Mouse (Mus musculus): ENCODE results near the gene Os9.

Gene Os9

DNA sequence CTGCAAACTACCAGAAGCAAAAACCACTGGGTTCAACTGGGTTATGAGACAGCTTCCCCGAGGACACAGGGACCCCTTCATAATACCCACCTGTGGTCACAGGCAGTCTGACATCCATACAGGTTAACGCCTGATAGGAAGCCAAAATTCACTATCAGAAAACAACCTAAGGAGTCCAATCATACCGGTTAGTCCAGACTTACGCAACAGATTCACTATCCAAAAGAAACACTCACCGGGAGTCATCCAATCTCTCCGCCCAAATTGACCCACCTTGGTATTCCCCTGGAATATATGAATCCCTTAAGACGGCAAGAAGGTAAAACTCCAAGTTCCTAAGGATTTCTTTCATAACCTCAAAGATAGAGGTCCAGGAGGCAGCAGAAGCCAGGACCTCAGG, 23.6 kb upstream of the Os9 start:
- no peak for DNase-seq

DNA sequence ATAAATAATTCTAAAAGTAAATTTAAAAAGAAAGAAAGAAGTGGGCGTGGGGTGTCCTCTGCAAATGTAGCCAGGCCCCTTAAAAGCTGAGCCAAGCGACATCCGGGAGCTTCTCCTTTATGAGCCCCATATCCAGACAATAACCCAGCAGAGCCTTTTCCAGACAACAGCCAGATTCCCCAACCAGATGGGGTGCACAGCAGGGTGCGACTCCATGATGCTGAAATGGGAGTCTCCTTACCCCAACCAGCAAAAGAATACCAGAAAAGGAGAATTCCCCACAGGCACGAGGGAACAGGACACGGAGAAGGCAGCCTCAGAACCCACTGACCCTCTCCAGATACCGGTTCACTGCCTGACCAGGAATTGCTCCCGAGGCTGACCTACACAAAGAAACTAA, 22.3 kb upstream of the Os9 start:
- no peak for DNase-seq

DNA sequence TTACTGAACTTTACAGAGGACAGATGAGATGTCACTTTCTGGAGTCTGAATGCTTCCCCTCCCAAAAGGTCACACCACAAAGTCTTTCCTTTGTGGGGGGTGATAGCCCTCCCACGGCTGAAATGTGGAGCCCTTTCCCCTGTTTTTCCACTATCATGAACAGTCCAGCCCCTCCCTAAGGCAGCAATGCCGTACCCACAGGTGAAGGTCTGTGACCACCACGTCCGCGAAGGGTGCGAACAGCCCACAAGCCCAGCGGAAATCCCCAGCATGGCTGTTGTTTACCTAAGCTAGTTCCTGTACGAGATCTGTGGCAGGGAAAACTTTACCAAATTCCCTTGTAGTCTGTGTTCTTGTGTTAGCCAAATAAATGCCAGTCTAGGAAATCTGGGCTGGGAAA, 20.6 kb upstream of the Os9 start:
- DNase-seq, result no peak

DNA sequence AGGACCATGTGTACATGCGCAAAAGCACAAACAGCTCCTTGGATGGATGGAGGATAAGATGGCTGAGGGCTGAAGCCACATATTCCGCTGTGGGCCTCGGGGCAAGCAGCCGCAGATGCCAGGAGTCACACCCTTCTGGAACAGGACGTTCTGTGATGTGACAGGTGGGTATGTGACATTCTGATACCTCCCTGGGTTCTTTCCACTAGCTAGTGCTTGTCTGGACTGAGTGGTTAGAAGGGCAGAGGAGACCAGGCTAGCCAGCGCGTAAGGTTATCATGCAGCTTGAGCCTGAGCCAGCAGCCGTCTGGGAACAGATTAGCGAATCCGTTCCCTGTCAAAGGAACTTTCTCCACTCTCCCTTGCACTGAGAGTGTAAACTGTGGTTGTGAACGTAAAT, 20.0 kb upstream of the Os9 start:
- no peak for DNase-seq

DNA sequence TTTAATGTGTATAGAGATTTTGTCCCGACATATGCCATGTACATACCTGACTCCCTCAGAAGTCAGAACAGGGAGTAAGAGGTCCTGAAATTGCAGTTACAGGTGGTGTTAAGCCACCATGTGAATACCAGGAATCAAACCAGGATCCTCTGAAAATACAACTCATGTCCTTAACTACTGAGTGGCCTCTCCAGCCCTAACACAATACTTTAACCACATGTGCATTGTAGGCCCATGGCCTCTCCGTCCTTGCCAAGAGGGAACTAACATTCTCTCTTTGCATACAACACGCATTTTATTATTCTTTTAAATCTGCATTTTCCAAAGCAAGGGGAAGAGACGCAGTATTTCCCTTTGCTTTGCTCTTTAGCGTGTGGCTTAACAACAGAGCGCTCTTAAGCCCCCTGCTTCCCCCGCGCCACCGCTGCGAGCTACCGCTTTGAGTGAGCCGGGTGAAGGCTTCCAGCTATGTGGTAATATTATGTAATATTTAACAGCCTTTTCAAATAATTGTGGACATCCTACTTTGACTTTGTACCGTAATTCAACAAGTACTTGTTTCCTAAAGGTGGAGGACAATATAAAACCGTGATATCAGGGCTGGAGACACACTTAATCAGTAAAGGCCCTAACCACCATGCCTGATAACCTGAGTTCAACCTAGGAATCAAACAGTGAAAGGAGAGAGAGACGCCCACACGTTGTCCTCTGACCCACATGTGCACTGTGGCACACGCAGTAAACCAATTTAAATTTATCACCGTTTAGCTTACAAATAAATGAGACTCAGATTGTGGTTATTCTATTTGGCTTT, 17.6 kb upstream of the Os9 start:
- DNase-seq, result no peak

DNA sequence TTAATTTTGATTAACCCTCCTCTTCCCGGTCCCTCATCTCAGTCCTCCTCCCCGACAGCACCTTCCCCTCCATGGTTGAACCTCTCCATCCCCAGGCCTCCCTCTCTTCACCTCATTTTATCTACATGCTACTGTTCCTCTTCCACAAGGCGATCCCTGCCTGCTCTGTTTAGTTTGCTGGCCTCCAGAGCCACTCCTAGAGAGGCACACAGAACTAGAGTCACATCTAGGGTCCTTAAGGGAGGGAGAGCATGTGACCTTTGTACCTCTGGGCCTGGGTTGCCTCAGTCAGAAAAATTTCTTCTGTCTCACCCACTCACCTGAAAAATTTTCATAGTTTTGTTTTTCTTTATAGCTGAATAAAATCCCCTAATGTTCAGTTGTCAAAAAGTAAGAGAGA, 17.0 kb upstream of the Os9 start:
- DNase-seq, result no peak

DNA sequence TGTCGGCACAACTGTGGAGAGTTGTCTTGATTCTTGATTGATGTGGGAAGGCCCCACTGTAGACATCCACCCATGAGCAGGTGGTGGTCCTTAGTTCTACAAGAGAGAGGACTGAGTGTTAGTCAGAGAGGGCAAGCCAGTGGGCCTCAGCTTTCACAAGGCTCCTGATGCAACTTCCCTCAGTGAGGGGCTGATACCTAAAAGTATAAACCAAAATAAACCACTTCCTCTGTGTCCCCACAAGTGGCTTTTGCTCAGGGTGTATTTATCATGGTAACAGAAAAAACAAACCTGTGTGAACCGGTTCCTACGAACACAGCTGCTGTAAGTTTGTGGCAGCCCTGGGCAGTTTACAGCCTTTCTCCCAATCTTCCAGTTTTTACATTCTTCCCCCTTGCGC, 15.6 kb upstream of the Os9 start:
- no peak for DNase-seq

DNA sequence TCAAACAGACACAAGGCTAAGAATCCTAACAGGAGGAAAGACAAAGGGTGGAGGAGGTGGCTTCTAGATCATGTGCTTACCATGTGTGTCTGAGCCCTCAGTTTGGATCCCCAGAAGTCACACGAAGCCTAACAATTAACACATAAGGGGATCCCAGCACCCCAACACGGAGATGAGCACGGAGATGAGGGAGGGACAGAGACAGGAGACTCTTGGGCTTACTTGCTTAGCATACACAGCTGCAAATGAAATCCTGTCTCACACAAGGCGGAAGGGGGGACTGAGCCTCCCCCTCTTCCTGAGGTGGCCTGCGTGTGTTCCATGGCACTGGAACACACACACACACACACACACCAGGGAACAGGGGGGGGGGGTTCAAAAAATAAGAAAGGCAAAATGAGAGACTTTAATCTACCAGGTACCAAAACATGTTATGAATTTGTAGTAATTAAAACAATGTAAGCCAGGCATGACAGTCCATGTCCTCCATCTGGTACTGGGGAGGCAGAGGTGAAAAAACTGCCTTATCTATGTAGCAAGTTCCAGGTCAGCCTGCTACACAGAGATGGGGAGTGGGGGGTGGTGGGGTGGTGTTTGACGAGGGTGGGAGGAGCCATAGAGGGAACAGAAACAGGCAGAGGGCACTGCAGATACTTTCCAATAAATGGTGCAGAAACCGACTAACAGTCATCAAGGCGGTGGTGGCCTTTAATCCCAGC, 14.3 kb upstream of the Os9 start:
- DNase-seq, result no peak

DNA sequence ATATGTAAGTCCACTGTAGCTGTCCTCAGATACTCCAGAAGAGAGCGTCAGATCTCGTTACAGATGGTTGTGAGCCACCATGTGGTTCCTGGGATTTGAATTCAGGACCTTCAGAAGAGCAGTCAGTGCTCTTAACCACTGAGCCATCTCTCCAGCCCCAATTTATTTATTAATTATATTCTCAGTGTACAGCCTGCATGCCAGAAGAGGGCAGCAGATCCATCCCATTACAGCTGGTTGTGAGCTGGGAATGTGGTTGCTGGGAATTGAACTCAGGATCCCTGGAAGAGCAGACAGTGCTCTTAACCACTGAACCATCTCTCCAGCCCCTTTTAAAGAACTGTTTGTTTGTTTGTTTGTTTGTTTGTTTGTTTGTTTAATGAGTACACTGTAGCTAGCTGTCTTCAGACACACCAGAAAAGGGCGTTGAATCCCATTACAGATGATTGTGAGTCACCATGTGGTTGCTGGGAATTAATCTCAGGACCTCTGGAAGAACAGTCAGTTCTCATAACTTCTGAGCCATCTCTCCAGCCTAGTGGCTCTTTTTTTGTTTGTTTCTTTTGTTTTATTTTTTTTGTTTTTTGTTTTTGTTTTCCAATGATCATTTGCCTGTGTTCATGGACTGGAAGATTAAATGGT, 13.6 kb upstream of the Os9 start:
- DNase-seq, result peak; percentile 40 to 73

DNA sequence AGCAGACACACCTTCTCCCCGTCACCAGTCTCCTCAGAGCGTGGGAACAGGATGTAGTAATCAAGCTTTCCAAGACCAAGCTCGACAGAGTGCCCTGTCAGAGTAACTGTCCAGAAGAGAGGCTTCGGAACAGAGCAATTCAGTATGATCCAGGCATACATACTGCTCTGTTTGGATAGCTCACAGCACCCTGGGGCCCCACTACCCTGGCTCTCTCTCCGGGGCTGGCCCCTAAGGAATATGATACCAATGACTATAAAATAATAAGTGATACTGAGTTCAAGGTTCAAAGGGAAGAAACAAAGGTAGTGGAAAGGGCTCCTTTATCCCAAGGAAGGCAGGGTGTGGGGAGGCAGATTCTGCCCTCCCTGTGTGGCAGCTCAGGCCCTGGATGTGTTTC, 11.5 kb upstream of the Os9 start:
- no peak for DNase-seq

DNA sequence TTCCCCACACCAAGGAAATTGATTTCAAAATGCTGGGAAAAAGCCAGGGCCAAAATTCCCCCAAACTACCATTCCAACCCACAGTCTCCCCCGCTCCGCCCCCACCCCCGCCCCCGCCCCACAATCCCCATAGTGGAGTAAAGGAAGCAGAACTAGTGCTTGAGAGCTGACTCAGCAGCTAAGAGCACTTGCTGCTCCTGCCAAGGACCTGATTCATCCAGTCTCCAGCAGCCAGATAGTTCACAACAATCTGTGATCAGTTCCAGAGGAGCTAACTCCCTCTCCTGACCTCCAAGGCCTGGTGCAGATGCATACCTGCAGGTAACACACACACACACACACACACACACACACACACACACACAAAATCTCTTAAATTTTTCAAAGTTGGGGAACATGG, 8.5 kb upstream of the Os9 start:
- DNase-seq, result no peak

DNA sequence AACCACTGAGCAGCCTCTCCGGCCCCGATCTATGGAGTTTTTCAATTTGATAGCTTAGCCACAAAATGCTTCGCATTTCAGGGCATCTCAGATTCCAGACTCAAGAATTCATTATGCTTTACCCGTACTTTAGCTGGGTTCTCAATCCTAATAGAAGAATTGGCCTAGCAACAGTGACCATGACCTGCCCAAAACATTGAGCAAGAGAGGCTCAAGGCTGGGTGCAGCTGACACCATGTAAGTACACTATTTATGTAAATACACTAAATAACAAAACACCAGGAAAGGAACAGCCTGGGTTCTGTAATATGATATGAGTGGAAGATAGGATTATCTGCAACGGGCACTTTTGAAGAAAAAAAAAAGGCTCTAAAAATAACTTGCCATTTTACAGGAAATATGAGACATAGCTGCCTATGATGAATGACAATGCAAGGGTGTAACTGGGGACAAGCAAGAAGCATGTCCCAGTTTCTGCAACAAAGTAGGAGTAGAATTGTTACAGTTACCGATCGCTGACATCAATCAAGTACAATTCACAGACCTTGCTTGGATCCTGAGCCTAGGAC, 6.9 kb upstream of the Os9 start:
- DNase-seq, result no peak

DNA sequence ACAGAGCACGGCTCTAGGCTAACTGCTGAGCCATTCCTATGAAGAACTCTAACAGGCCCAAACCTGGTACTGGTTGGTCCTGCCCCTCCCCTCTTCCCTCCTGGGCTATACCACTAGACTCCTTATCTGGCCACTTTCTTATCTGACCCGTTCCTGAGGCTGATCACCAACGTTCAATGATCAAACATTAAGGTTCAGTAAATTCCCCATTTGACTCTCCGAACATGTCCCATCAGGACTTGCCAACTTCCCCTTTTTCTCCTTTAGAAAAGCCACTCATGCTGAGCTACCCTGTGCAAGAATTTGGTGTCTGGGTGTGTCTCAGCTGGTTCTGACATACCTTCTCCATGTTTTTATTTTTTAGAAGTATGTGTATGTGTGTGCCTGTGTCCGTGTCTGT, 5.6 kb upstream of the Os9 start:
- DNase-seq, result no peak

DNA sequence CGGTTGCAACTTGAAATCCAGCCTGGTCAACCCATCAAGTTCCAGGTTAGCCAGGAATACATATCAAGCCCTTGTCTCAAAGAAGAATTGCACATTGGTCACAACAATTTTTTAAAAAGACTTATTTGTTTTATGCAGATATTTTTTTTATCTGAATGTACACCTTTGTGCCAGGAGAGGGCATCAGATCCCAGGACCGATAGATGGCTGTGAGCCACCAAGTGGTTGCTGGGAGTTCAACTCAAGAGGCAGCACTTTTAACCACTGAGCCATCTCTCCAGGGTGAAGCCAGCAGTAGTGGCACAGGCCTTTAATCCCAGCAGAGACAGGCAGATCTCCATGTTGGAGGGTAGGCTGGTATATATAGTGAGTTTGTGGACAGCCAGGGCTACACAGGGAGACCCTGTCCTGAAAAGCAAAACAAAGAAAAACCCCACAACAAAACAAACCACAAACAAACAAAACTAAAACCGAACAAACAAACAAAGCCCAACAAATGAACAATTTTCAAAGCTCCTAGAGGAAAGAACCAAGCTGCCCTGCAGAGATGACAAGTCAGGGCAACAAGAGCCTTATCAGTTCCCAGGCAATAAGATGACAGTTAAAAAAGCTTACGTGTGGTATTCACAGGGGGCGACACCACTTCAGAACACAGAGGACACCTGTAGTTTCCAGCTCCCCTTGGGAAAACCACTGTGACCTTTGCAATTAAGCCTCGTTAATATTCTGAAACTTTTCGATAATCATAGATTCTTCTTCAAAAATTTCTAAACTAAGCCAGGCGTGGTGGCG, 4.5 kb upstream of the Os9 start:
- peak; percentile 67 to 70 for DNase-seq

DNA sequence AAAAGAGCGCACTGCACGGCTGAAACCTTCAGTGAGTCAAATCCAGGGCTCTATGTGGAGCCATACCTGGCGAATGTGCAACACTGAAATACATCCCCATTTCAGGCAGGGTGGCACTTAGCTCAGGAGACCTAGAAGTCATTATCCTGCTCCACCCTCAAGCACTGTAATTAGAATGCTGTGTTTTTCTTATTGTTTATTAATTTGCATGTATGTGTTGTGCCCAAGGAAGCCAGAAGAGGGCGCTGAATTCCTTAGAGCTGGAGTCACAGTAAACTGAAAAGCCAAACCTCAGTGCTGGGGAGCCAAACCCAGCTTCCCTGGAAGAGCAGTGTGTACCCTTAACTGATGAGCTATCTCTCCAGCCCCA, 2.5 kb upstream of the Os9 start:
- peak; percentile 74 to 86 for DNase-seq

DNA sequence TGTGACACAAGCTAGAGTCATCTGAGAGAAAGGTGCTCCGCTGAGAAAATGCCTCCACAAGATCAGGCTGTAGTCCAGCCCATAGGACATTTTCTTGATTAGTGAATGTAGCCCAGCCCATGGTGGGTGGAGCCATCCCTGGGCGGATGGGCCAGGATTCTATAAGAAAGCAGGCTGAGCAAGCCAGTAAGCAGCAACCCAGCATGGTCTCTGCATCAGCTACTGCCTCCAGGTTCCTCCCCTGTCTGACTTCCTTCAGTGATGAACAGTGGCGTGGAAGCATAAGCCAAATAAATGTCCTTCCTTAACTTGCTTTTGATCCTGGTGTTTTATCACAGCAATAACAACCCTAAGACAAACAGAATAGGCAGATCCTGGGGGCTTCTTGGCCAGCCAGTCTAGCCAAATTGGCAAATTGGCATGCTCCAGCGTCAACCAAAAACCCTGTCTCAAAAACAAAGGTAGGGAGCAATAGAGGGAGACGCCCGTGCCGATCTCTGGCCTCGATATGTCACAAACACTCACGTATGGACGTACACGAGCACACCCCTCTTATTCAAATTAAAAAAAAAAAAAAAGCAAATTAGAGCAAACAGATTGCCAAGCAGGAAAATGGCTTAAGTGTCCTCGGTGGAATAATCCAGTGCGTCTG, 2.0 kb upstream of the Os9 start:
- DNase-seq, result peak; percentile 19 to 47

DNA sequence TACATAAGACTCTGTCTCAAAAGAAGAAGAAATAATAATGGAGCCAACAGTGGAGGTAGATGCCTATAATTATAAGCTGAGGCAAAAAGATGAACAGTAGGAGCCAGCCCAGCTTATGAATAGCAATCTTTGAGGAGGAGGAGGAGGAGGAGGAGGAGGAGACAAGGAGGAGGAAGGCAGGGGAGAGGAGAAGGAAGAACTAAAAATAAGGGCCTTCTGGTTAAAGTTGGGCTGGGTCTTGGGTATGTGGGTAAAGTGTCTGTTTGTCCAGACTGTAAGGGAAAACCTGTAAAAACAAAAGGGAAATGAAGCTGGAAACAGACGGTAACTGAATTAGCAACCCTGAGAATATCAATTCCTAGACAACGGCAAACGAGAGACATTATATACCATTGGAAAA, 1.1 kb upstream of the Os9 start:
- no peak for DNase-seq

DNA sequence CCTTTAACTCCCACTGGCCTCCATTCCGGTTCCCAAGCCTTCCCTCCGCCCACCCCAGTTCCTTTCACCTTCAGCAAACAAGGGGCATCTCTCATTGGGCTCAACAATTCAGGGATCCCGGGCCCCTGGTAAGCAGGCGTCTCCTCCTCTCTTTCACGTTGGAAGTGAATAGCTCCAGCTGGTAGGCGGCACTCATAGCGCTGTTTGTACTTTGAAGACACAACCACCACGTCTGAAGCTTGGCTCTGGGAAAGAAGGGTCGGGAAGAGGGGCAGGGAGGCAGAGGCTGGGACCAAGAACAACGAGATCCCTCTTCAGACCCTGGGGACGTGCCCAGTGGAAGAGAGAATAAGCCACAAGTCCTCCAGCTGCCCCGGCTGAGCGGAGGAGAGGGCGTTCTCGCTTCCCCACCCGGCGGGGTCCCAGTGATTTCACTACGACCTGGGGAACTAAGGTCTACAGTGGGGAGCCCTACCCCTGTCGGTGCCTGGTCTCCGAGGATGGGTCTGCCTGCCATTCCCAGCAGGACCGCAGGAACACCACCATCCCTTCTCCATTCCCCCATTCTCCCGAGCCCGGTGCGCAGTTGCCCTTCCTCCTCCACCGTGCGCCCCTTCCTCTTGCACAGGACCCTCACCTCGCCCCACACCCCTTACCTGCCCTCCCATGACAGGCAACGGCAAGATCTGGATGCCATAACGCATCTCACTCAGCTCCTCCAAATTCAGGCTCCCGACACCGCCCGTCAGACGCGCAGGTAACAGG, 448 bp downstream of the Os9 start:
- peak in 1 of 2 experiments; percentile 14 for DNase-seq

DNA sequence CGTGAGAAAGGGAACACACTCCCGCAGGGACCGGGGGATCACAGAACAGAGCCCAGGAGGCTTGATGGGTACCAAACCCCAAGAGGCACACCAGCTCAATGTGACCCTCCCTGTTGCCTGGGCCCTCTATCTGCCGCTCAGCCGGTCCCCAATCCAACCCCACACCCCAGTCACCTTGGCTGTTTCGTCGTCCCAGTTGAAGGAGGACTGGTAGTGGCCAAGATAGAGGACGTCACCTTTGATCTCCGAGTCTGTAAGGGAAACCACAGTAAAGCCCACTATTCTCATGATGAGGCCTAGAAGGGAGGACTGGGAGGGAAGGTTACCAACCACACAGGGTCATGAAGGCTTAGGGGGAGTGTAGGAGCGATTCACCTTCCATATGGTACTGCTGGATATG, 1.7 kb downstream of the Os9 start:
- DNase-seq, result no peak

DNA sequence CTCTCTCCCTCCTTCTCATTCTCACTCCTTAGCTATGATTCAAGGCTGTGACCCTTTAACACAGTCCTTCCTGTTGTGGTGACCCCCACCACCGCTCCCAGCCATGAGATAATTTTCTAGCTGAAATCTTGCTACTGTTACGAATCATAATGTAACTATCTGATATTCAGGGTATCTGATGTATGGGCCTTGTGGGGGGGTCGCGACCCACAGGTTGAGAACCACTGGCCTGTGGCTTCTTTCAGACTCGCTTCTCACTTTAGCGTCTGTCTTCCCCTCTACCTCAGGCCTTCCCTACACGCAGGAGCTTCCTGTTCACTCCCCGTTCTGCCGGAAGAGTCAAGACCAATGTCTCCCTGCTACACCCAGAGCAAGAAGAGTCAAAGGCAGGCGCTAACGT, 2.5 kb downstream of the Os9 start:
- DNase-seq, result no peak

DNA sequence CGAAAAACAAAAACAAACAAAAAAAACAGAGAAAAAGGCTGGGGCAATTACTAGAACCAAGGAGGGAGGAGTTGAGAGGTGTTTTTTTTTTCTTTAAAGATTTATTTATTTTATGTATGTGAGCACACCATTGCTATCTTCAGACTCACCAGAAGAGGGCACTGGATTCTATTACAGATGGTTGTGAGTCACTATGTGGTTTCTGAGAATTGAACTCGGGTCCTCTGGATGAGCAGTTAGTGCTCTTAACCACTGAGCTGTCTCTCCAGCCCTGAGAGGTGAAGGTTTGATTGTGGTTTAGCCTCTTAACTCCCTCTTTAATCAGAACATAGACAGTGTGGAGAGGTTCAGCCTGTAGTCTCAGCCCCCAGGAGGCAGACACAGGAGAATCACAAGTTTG, 5.9 kb downstream of the Os9 start:
- DNase-seq, result no peak

DNA sequence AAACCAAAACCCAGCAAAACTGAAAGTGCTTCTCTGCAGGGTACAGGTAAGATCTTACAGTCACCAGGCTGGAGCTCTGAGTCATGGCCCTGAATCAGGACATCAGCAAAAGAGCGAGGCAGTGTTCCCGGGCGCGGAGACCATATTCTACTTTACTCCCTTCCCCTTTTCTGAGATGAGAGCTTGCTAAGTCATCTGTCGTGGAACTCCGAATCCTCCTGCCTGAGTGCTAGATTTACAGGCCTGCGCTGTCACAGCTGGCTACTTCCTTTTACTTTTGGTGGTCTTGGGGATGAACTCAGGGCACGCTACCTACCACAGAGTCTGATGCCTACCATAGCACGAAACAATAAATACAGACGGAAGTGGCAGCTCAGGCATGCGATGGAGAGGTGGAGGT, 6.5 kb downstream of the Os9 start:
- DNase-seq, result no peak
